Mouse (Mus musculus): ENCODE measurements at regions not wholly inside any gene's neighbourhood (a gene's known extent, or its start where the extent isn't known, plus 50 kb on each side); places are given as distances from the start of the nearest gene placed in this dataset.

- Histone ChIP-seq H3K9ac (ENCODE audit: insufficient read depth, low read depth, low read length, poor library complexity, severe bottlenecking) (no peak overlapping the region), H3K27ac (ENCODE audit: insufficient read depth, low read depth, low read length, poor library complexity, severe bottlenecking) (no peak overlapping the region), H3K9me3 (ENCODE audit: control insufficient read depth, insufficient read depth, low read depth, low read length) (no peaks in the 10 kb centered on the region), H3K36me3 (ENCODE audit: control insufficient read depth, insufficient read depth, low read length, poor library complexity, severe bottlenecking) (no peaks in the 10 kb centered on the region), H3K4me3 (ENCODE audit: insufficient read depth in 1 of 2, low read depth in 1 of 2, low read length in 2 of 2, poor library complexity in 1 of 2, severe bottlenecking in 1 of 2) (no peak overlapping the region), H3K4me1 (ENCODE audit: control insufficient read depth in 2 of 2, insufficient read depth in 2 of 2, low read length in 2 of 2, poor library complexity in 1 of 2) (no peaks in the 10 kb centered on the region)
- in situ Hi-C loops (cut with MboI; ENCODE audit: low sequenced_read_pairs in 2 of 2, unreplicated experiment in 2 of 2) = no loop called here
- TF ChIP-seq ZNF384 (IDR thresholded peaks at IDR 0.05; ENCODE audit: low read depth, low read length) (no peak), HCFC1 (IDR thresholded peaks at IDR 0.05; ENCODE audit: borderline replicate concordance, insufficient read depth, low read length) (no peak), ZC3H11A (IDR thresholded peaks at IDR 0.05; ENCODE audit: borderline replicate concordance, low read depth, low read length) (no peak), CHD2 (IDR thresholded peaks at IDR 0.05; ENCODE audit: low read depth, low read length) (no peak), MAFK (IDR thresholded peaks at IDR 0.05; ENCODE audit: insufficient read depth, low read depth, low read length) (no peak)
- DNase-seq (ENCODE audit: low read depth, low spot score) = no peak
Observed at GRCm38 (mm10) chr9:89807381-89807780, 69.1 kb upstream of the Ankrd34c start.

GRCm38 (mm10) chr9:89802658-89803057, 64.4 kb upstream of the Ankrd34c start:
- TF ChIP-seq CHD2 (IDR thresholded peaks at IDR 0.05; ENCODE audit: low read depth, low read length) = no peak
- TF ChIP-seq MAFK (IDR thresholded peaks at IDR 0.05; ENCODE audit: insufficient read depth, low read depth, low read length) = no peak
- no peak for TF ChIP-seq ZC3H11A (IDR thresholded peaks at IDR 0.05; ENCODE audit: borderline replicate concordance, low read depth, low read length)
- no peak for TF ChIP-seq HCFC1 (IDR thresholded peaks at IDR 0.05; ENCODE audit: borderline replicate concordance, insufficient read depth, low read length)
- H3K4me3 ChIP-seq (ENCODE audit: insufficient read depth in 1 of 2, low read depth in 1 of 2, low read length in 2 of 2, poor library complexity in 1 of 2, severe bottlenecking in 1 of 2) = no peak overlapping the region
- in situ Hi-C loops (cut with MboI; ENCODE audit: low sequenced_read_pairs in 2 of 2, unreplicated experiment in 2 of 2) = no loop called here
- H3K4me1 ChIP-seq (ENCODE audit: control insufficient read depth in 2 of 2, insufficient read depth in 2 of 2, low read length in 2 of 2, poor library complexity in 1 of 2) = no peaks in the 10 kb centered on the region
- H3K27ac ChIP-seq (ENCODE audit: insufficient read depth, low read depth, low read length, poor library complexity, severe bottlenecking) = no peak overlapping the region
- no peak overlapping the region for H3K9ac ChIP-seq (ENCODE audit: insufficient read depth, low read depth, low read length, poor library complexity, severe bottlenecking)
- DNase-seq (ENCODE audit: low read depth, low spot score) = no peak
- no peaks in the 10 kb centered on the region for H3K36me3 ChIP-seq (ENCODE audit: control insufficient read depth, insufficient read depth, low read length, poor library complexity, severe bottlenecking)
- H3K9me3 ChIP-seq (ENCODE audit: control insufficient read depth, insufficient read depth, low read depth, low read length) = no peaks in the 10 kb centered on the region

GRCm38 (mm10) chr9:89793018-89793417, 54.7 kb upstream of the Ankrd34c start:
- in situ Hi-C loops (cut with MboI; ENCODE audit: low sequenced_read_pairs in 2 of 2, unreplicated experiment in 2 of 2) = no loop called here

GRCm38 (mm10) chr9:89789926-89790325, 51.7 kb upstream of the Ankrd34c start:
- H3K4me1 ChIP-seq (ENCODE audit: control insufficient read depth in 2 of 2, insufficient read depth in 2 of 2, low read length in 2 of 2, poor library complexity in 1 of 2) = no peaks in the 10 kb centered on the region
- in situ Hi-C loops (cut with MboI; ENCODE audit: low sequenced_read_pairs in 2 of 2, unreplicated experiment in 2 of 2) = no loop called here
- H3K27ac ChIP-seq (ENCODE audit: insufficient read depth, low read depth, low read length, poor library complexity, severe bottlenecking) = no peak overlapping the region
- TF ChIP-seq ZC3H11A (IDR thresholded peaks at IDR 0.05; ENCODE audit: borderline replicate concordance, low read depth, low read length) (no peak), MAFK (IDR thresholded peaks at IDR 0.05; ENCODE audit: insufficient read depth, low read depth, low read length) (no peak), HCFC1 (IDR thresholded peaks at IDR 0.05; ENCODE audit: borderline replicate concordance, insufficient read depth, low read length) (no peak), ZNF384 (IDR thresholded peaks at IDR 0.05; ENCODE audit: low read depth, low read length) (no peak), CHD2 (IDR thresholded peaks at IDR 0.05; ENCODE audit: low read depth, low read length) (no peak)
- no peak overlapping the region for H3K4me3 ChIP-seq (ENCODE audit: insufficient read depth in 1 of 2, low read depth in 1 of 2, low read length in 2 of 2, poor library complexity in 1 of 2, severe bottlenecking in 1 of 2)
- no peak for DNase-seq (ENCODE audit: low read depth, low spot score)
- H3K36me3 ChIP-seq (ENCODE audit: control insufficient read depth, insufficient read depth, low read length, poor library complexity, severe bottlenecking) = no peaks in the 10 kb centered on the region
- no peaks in the 10 kb centered on the region for H3K9me3 ChIP-seq (ENCODE audit: control insufficient read depth, insufficient read depth, low read depth, low read length)
- H3K9ac ChIP-seq (ENCODE audit: insufficient read depth, low read depth, low read length, poor library complexity, severe bottlenecking) = no peak overlapping the region

More at GRCm38 (mm10) chr9:89793018-89793417, 54.7 kb upstream of the Ankrd34c start:
- no peak overlapping the region for H3K4me3 ChIP-seq (ENCODE audit: insufficient read depth in 1 of 2, low read depth in 1 of 2, low read length in 2 of 2, poor library complexity in 1 of 2, severe bottlenecking in 1 of 2)
- peak; percentile 61 for DNase-seq (ENCODE audit: low read depth, low spot score)
- H3K27ac ChIP-seq (ENCODE audit: insufficient read depth, low read depth, low read length, poor library complexity, severe bottlenecking) = no peak overlapping the region
- H3K9ac ChIP-seq (ENCODE audit: insufficient read depth, low read depth, low read length, poor library complexity, severe bottlenecking) = no peak overlapping the region
- H3K36me3 ChIP-seq (ENCODE audit: control insufficient read depth, insufficient read depth, low read length, poor library complexity, severe bottlenecking) = no peaks in the 10 kb centered on the region
- no peaks in the 10 kb centered on the region for H3K9me3 ChIP-seq (ENCODE audit: control insufficient read depth, insufficient read depth, low read depth, low read length)
- no peaks in the 10 kb centered on the region for H3K4me1 ChIP-seq (ENCODE audit: control insufficient read depth in 2 of 2, insufficient read depth in 2 of 2, low read length in 2 of 2, poor library complexity in 1 of 2)
- TF ChIP-seq ZNF384 (IDR thresholded peaks at IDR 0.05; ENCODE audit: low read depth, low read length) (no peak), ZC3H11A (IDR thresholded peaks at IDR 0.05; ENCODE audit: borderline replicate concordance, low read depth, low read length) (no peak), MAFK (IDR thresholded peaks at IDR 0.05; ENCODE audit: insufficient read depth, low read depth, low read length) (no peak), HCFC1 (IDR thresholded peaks at IDR 0.05; ENCODE audit: borderline replicate concordance, insufficient read depth, low read length) (no peak), CHD2 (IDR thresholded peaks at IDR 0.05; ENCODE audit: low read depth, low read length) (no peak)

GRCm38 (mm10) chr9:89788651-89789050, 50.4 kb upstream of the Ankrd34c start:
- Histone ChIP-seq H3K36me3 (ENCODE audit: control insufficient read depth, insufficient read depth, low read length, poor library complexity, severe bottlenecking) (no peaks in the 10 kb centered on the region), H3K4me3 (ENCODE audit: insufficient read depth in 1 of 2, low read depth in 1 of 2, low read length in 2 of 2, poor library complexity in 1 of 2, severe bottlenecking in 1 of 2) (no peak overlapping the region), H3K9ac (ENCODE audit: insufficient read depth, low read depth, low read length, poor library complexity, severe bottlenecking) (no peak overlapping the region), H3K9me3 (ENCODE audit: control insufficient read depth, insufficient read depth, low read depth, low read length) (no peaks in the 10 kb centered on the region), H3K27ac (ENCODE audit: insufficient read depth, low read depth, low read length, poor library complexity, severe bottlenecking) (no peak overlapping the region), H3K4me1 (ENCODE audit: control insufficient read depth in 2 of 2, insufficient read depth in 2 of 2, low read length in 2 of 2, poor library complexity in 1 of 2) (no peaks in the 10 kb centered on the region)
- TF ChIP-seq ZC3H11A (IDR thresholded peaks at IDR 0.05; ENCODE audit: borderline replicate concordance, low read depth, low read length) (no peak), ZNF384 (IDR thresholded peaks at IDR 0.05; ENCODE audit: low read depth, low read length) (no peak), MAFK (IDR thresholded peaks at IDR 0.05; ENCODE audit: insufficient read depth, low read depth, low read length) (no peak), CHD2 (IDR thresholded peaks at IDR 0.05; ENCODE audit: low read depth, low read length) (no peak), HCFC1 (IDR thresholded peaks at IDR 0.05; ENCODE audit: borderline replicate concordance, insufficient read depth, low read length) (no peak)
- in situ Hi-C loops (cut with MboI; ENCODE audit: low sequenced_read_pairs in 2 of 2, unreplicated experiment in 2 of 2) = no loop called here
- DNase-seq (ENCODE audit: low read depth, low spot score) = no peak
